Mouse (Mus musculus): ENCODE data around the gene Spx.

GRCm38 (mm10) chr6:142458010-142458409 is 44.8 kb downstream of the Spx start:
- no peak for TF ChIP-seq CTCF (IDR thresholded peaks at IDR 0.05; ENCODE audit: borderline replicate concordance, extremely low read depth, insufficient read depth, insufficient read length)
- no peak for TF ChIP-seq POLR2A (IDR thresholded peaks at IDR 0.05; ENCODE audit: borderline replicate concordance, extremely low read depth, insufficient read depth, insufficient read length, poor library complexity, severe bottlenecking)

Data from brain, embryonic 14.5 days (tissue).